Mouse (Mus musculus) heart, postnatal 0 days (tissue): ENCODE measurements around the gene Cpsf6. TPM values are rescaled to one million over a fixed set of nuclear protein-coding genes. Genes with fewer than 3 reads are reported as not detected.

ENCODE experiments used
- ATAC-seq: fragments of 200-750 bp; cut with Nextera tagmentation; 2 replicates; pipeline ENCODE4 v1.8.0; 2017; ENCODE audit warnings: low read depth, moderate number of reproducible peaks, moderate library complexity; ENCODE audit not compliant: insufficient read depth
- DNase-seq: peaks from one replicate; pipeline ENCODE4 v3.0.0-alpha.2; 2016; ENCODE audit warnings: low spot score
- H3K27ac ChIP-seq: fragments of 300-500 bp; sonication (generic); 2 replicates; pipeline ENCODE4 v1.5.1; 2014; ENCODE audit warnings: low read depth, mild to moderate bottlenecking
- H3K27me3 ChIP-seq: fragments of 300-500 bp; sonication (generic); 2 replicates; pipeline ENCODE4 v1.6.1; 2014; ENCODE audit warnings: low read length, mixed read lengths; ENCODE audit not compliant: control insufficient read depth, insufficient read depth
- H3K36me3 ChIP-seq: fragments of 300-500 bp; sonication (generic); replicated peaks from 2 replicates; pipeline ENCODE4 v1.6.1; 2014; ENCODE audit warnings: low read length, mixed read lengths; ENCODE audit not compliant: control insufficient read depth, insufficient read depth
- H3K4me1 ChIP-seq: fragments of 300-500 bp; sonication (generic); 2 replicates; pipeline ENCODE4 v1.6.1; 2014; ENCODE audit warnings: antibody characterized with exemption; ENCODE audit not compliant: control insufficient read depth, insufficient read depth
- H3K4me2 ChIP-seq: fragments of 300-500 bp; sonication (generic); 2 replicates; pipeline ENCODE4 v1.6.1; 2014; ENCODE audit warnings: low read depth, mild to moderate bottlenecking, low read length, moderate library complexity
- H3K4me3 ChIP-seq: fragments of 300-500 bp; sonication (generic); 2 replicates; pipeline ENCODE4 v1.5.1; 2014; ENCODE audit warnings: low read depth, low read length
- H3K9ac ChIP-seq: fragments of 300-500 bp; sonication (generic); replicated peaks from 2 replicates; pipeline ENCODE4 v1.6.1; 2014; ENCODE audit warnings: low read depth, low read length, mixed read lengths
- H3K9me3 ChIP-seq: fragments of 300-500 bp; sonication (generic); replicated peaks from 2 replicates; pipeline ENCODE4 v1.6.1; 2016; ENCODE audit warnings: low read length; ENCODE audit not compliant: control insufficient read depth
- CTCF ChIP-seq: IDR thresholded peaks from 2 replicates; pipeline ENCODE4 v1.5.1; 2016; ENCODE audit warnings: antibody characterized with exemption, control low read depth, low read depth
- EP300 ChIP-seq: IDR thresholded peaks from 2 replicates; pipeline ENCODE4 v1.6.1; 2016; ENCODE audit warnings: antibody characterized with exemption, low read depth
- WGBS: fragments of 180-500 bp; shearing (Covaris S2); extraction: QIAGEN DNeasy Blood & Tissue Kit; methylation state at CpG from one replicate; pipeline ENCODE4 v1.1.7; 2014; 5-methylcytosine and 5-hydroxymethylcytosine counted together
- polyA plus RNA-seq: library from polyadenylated mRNA; unstranded; fragments of >200 nt; fragmentation: Nextera tagmentation; extraction: Ambion mirVana; gene quantifications from 2 replicates; pipeline ENCODE4 v1.2.1, GENCODE M21; 2015
- total RNA-seq: library from RNA; depleted of rRNA; stranded (reverse); fragments of >200 nt; gene quantifications from 2 replicates; pipeline ENCODE4 v1.2.3, GENCODE M21; 2014; ENCODE audit warnings: low replicate concordance

Gene Cpsf6
- total and polyA plus RNA-seq, 2 experiments from 2014 or later, result 55.7 to 57.8 TPM

DNA sequence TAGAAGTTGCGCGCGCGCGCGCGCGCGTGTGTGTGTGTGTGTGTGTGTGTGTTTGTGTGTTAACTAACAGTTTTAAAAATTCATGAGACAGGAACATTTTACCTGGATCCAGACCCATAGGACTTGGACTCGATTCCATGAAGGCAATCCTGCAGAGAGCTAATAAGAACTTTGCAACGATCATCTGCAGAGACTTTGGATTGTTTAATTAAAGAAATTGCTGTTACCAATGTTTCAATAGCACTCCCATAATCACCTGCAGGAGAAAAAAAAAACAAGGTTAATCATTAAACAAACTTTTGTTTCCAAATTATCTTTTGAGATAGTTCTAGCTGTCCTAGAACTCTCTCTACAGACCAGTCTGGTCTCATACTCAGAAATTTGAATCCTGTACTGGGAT lies 20.9 kb downstream of the Cpsf6 start:
- Histone ChIP-seq H3K36me3 (peaks cover 71% of the 10 kb centered on the region), H3K4me3 (no peak overlapping the region), H3K27ac (no peak overlapping the region), H3K4me2 (no peak overlapping the region), H3K9me3 (no peaks in the 10 kb centered on the region), H3K9ac (no peak overlapping the region), H3K4me1 (no peaks in the 10 kb centered on the region), H3K27me3 (no peaks in the 10 kb centered on the region)
- DNase-seq (no peak), ATAC-seq (no peak)
- no peak for TF ChIP-seq EP300
- TF ChIP-seq CTCF, result no peak
- 88% methylated on average over 11 of the region's 11 CpGs for WGBS

DNA sequence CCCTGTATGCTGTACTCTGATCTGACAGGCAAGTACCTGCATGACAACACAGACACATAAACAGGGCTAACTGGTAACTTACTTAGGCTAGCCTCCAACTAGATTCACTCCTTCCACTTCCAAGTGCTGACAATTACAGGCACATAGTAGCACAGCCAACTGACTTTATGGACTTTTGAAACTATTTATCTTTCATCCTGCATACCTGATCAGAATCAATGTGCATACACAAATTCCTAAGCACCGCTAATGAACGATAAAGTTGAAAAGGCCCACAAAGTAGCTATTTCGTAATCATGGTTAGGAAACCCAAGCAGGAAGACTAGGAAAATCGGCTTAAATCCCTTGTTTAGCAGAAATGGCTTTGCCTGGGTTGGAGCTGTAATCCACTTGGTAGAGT lies 36.8 kb downstream of the Cpsf6 start:
- Histone ChIP-seq H3K27ac (no peak overlapping the region), H3K4me1 (no peaks in the 10 kb centered on the region), H3K27me3 (no peaks in the 10 kb centered on the region), H3K9me3 (no peaks in the 10 kb centered on the region), H3K4me3 (no peak overlapping the region), H3K4me2 (no peak overlapping the region), H3K36me3 (0 out of 2 replicates have a peak, but pooled peaks cover 3% of the 10 kb centered on the region), H3K9ac (no peak overlapping the region)
- TF ChIP-seq EP300 (no peak), CTCF (no peak)
- no peak for DNase-seq
- 84% methylated on average over 4 of the region's 4 CpGs for WGBS
- no peak for ATAC-seq

DNA sequence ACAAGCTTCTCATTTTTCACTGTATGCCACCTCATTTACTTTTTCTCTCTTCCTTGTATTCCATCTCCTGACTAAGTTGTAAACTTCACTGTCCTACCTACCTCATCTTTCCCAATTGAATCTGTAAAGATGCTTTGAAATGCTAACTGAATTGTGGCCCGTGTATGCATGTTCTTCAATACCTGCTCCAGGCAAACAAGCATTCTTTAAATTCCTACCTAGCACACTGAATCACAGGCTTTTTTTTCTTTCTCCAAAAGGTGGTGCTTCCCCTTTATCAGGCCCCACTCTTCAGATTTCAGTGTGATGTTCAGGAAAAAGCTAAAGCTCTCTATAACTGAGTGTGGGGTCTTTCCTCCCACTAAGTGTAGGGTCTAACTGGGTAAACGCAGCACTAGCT lies 37.4 kb downstream of the Cpsf6 start:
- ATAC-seq, result no peak
- TF ChIP-seq EP300 (no peak), CTCF (no peak)
- Histone ChIP-seq H3K9me3 (no peaks in the 10 kb centered on the region), H3K4me1 (no peaks in the 10 kb centered on the region), H3K27ac (no peak overlapping the region), H3K4me2 (no peak overlapping the region), H3K36me3 (0 out of 2 replicates have a peak, but pooled peaks cover 3% of the 10 kb centered on the region), H3K4me3 (no peak overlapping the region), H3K9ac (no peak overlapping the region), H3K27me3 (no peaks in the 10 kb centered on the region)
- WGBS, result 67% methylated on average over 2 of the region's 2 CpGs
- no peak for DNase-seq

DNA sequence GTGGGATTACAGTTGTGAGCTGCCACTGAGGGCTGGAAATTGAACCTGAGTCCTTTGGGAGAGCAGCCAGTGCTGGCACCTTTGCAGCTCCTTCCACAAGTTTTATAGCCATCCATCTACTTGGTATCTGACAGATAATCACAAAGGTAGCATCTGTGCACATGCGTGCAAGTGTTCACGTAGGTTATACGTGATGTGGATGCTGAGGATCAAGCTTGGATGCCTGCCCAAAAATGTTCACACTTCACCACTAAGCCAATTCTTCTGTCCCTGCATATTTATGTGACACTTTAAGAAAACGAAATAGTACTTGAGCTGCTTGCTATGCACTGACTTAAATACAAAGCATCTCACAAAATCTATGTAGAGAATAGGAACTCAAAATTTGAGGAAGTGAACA lies 38.8 kb downstream of the Cpsf6 start:
- H3K27ac ChIP-seq, result no peak overlapping the region
- WGBS, result 43% methylated on average over 4 of the region's 4 CpGs
- DNase-seq, result no peak

DNA sequence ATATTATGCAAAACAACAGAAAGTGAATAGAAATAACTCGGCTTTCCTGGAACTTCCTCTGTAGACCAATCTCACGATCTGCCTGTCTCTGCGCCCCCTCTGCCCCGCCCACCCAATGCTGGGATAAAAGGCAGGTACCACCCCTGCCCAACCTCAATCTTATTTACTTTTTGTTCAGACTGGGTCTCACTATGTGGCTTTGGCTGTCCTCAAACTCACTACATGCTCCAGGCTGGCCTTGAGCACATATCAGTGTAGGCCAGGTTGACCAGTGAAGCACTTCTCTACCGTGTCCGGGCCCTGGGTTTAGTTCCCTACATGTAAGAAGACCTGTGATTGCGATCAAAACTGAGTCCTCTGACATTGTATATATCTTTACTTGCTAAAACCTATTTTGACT lies 40.6 kb downstream of the Cpsf6 start:
- Histone ChIP-seq H3K27ac (no peak overlapping the region), H3K36me3 (0 out of 2 replicates have a peak, but pooled peaks cover 3% of the 10 kb centered on the region), H3K4me3 (no peak overlapping the region), H3K4me1 (no peaks in the 10 kb centered on the region), H3K27me3 (no peaks in the 10 kb centered on the region), H3K9me3 (no peaks in the 10 kb centered on the region), H3K4me2 (no peak overlapping the region), H3K9ac (no peak overlapping the region)
- ATAC-seq (no peak), DNase-seq (no peak)
- WGBS, result 86% methylated on average over 7 of the region's 7 CpGs
- TF ChIP-seq EP300, result no peak
- TF ChIP-seq CTCF, result no peak

More for the DNA sequence above, 38.8 kb downstream of the Cpsf6 start:
- H3K36me3 ChIP-seq, result 0 out of 2 replicates have a peak, but pooled peaks cover 3% of the 10 kb centered on the region
- no peak overlapping the region for H3K9ac ChIP-seq
- no peak for TF ChIP-seq CTCF
- no peak for TF ChIP-seq EP300
- ATAC-seq, result no peak
- H3K4me2 ChIP-seq, result no peak overlapping the region
- no peak overlapping the region for H3K4me3 ChIP-seq
- no peaks in the 10 kb centered on the region for H3K4me1 ChIP-seq
- no peaks in the 10 kb centered on the region for H3K9me3 ChIP-seq
- no peaks in the 10 kb centered on the region for H3K27me3 ChIP-seq

DNA sequence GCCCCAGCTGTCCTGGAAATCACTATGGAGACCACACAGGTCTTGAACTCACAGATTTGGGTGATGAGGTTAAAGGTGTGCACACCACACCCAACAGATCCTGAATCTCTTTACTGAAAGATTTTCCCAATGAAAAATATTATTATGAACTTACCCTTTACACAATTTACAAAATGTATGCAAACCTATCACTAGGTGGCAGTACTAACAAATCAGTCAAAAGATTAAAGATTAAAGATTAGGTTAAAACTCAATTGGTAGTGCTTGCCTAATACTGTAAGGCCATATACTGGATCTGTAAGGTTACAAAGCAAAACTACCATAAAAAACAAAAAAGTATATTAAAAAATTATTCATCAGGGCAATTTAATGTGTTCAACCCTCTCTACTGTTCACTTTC lies 41.9 kb downstream of the Cpsf6 start:
- 0 out of 2 replicates have a peak, but pooled peaks cover 3% of the 10 kb centered on the region for H3K36me3 ChIP-seq
- H3K4me2 ChIP-seq, result no peak overlapping the region
- no peak overlapping the region for H3K9ac ChIP-seq
- H3K4me1 ChIP-seq, result no peaks in the 10 kb centered on the region
- H3K9me3 ChIP-seq, result no peaks in the 10 kb centered on the region
- TF ChIP-seq EP300 (no peak), CTCF (no peak)
- no peak for DNase-seq
- no peak for ATAC-seq
- H3K4me3 ChIP-seq, result no peak overlapping the region
- no peak overlapping the region for H3K27ac ChIP-seq
- H3K27me3 ChIP-seq, result no peaks in the 10 kb centered on the region
